Mouse (Mus musculus): ENCODE data around the gene Kif19a.

DNA sequence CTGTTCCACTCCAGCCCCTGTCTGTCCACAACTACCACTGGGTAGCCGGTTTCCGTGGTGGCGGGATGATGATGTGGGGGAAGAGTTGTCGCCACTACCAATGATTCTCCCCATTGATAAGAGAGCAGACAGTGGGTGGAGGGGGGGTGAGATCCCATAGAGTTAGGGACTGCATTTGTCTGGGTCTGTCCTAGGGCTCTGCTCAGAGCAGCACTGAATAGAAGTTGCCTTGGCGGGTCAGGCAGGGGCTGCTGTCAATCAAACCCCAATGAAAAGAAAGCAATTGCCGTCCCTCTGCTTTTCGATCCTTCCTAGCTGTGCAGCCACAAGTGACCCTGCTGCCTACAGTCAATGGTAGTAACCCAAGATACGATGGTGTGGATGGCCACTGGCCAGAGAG lies 38.8 kb downstream of the Kif19a start:
- TF ChIP-seq CTCF (IDR thresholded peaks at IDR 0.05; ENCODE audit: low read depth, low read length): no peak
- TF ChIP-seq POLR2A (IDR thresholded peaks at IDR 0.05; ENCODE audit: insufficient read depth, low read length): no peak
- no peak for TF ChIP-seq EP300 (IDR thresholded peaks at IDR 0.05; ENCODE audit: insufficient read depth, low read depth, low read length)
